Mouse (Mus musculus): Measurements from ENCODE around the gene Mfsd7a.

GRCm38 (mm10) chr5:108452422-108452821 lies 3.7 kb upstream of the Mfsd7a start:
- no peak for TF ChIP-seq CTCF (IDR thresholded peaks at IDR 0.05; ENCODE audit: extremely low read depth, insufficient read length, insufficient replicate concordance, low read depth, low read length)
- TF ChIP-seq POLR2A (IDR thresholded peaks at IDR 0.05; ENCODE audit: low read depth, low read length), result no peak

Data from small intestine, adult 2 months (tissue).